Mouse (Mus musculus) limb, embryonic 14.5 days (tissue): ENCODE measurements at regions not wholly inside any gene's neighbourhood (a gene's known extent, or its start where the extent isn't known, plus 50 kb on each side); places are given as distances from the start of the nearest gene placed in this dataset.

Experiments
- ATAC-seq: fragments of 200-750 bp; cut with Nextera tagmentation; 2 replicates; pipeline ENCODE4 v1.8.0; 2017; ENCODE audit warnings: low read depth, moderate number of reproducible peaks, moderate TSS enrichment; ENCODE audit not compliant: low FRiP score
- DNase-seq: peaks from one replicate; pipeline ENCODE4 v3.0.0-alpha.2; 2015; ENCODE audit warnings: low spot score
- H3K27ac ChIP-seq: fragments of 300-500 bp; sonication (generic); replicated peaks from 2 replicates; pipeline ENCODE4 v1.5.1; 2014; ENCODE audit warnings: low read depth, mild to moderate bottlenecking, low read length, moderate library complexity, mixed read lengths
- H3K27me3 ChIP-seq: fragments of 300-500 bp; sonication (generic); 2 replicates; pipeline ENCODE4 v1.6.1; 2014; ENCODE audit warnings: low read length, mixed read lengths; ENCODE audit not compliant: control insufficient read depth, insufficient read depth
- H3K36me3 ChIP-seq: fragments of 300-500 bp; sonication (generic); 2 replicates; pipeline ENCODE4 v1.6.1; 2014; ENCODE audit warnings: mild to moderate bottlenecking, low read length, moderate library complexity, mixed read lengths; ENCODE audit not compliant: control insufficient read depth, insufficient read depth
- H3K4me1 ChIP-seq: fragments of 300-500 bp; sonication (generic); 2 replicates; pipeline ENCODE4 v1.6.1; 2014; ENCODE audit warnings: antibody characterized with exemption, low read length, mixed read lengths; ENCODE audit not compliant: control insufficient read depth, insufficient read depth
- H3K4me2 ChIP-seq: fragments of 300-500 bp; sonication (generic); replicated peaks from 2 replicates; pipeline ENCODE4 v1.6.1; 2014; ENCODE audit warnings: low read depth, mild to moderate bottlenecking, low read length, moderate library complexity; ENCODE audit not compliant: severe bottlenecking
- H3K4me3 ChIP-seq: fragments of 300-500 bp; sonication (generic); replicated peaks from 2 replicates; pipeline ENCODE4 v1.5.1; 2014; ENCODE audit warnings: low read length
- H3K9ac ChIP-seq: fragments of 300-500 bp; sonication (generic); 2 replicates; pipeline ENCODE4 v1.6.1; 2014; ENCODE audit warnings: mild to moderate bottlenecking, low read depth, low read length, moderate library complexity; ENCODE audit not compliant: severe bottlenecking
- H3K9me3 ChIP-seq: fragments of 300-500 bp; sonication (generic); 2 replicates; pipeline ENCODE4 v1.6.1; 2016; ENCODE audit warnings: low read length; ENCODE audit not compliant: control insufficient read depth
- POLR2A ChIP-seq: fragments of 200-500 bp; IDR thresholded peaks from 2 replicates; pipeline ENCODE4 v1.8.0; 2012; ENCODE audit warnings: inconsistent platforms, mild to moderate bottlenecking, moderate library complexity, borderline replicate concordance; ENCODE audit not compliant: insufficient read depth, insufficient read length; ENCODE audit errors: extremely low read depth
- WGBS: fragments of 180-500 bp; shearing (Covaris S2); extraction: QIAGEN DNeasy Blood & Tissue Kit; methylation state at CpG from one replicate; pipeline ENCODE4 v1.1.7; 2014; 5-methylcytosine and 5-hydroxymethylcytosine counted together

DNA sequence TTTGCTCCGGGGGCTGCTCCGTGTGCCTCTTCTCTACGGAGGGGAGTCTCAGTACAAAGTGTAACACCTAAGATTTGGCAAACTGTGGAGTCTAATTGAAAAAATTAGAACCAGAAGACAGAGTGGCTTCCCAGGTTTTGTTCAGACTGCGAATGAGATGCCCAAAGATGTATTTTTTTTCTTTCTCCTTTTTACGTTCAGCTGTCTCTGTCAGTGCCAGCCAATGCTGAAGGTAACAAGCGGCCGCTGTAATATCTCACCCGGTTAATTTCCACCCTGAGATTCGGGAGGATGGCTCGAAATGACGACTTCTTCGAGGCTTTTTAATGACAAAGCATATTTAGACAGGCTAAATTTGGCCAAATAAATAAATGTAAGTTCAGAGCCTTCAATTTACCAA is 101.1 kb upstream of the Armc2 start:
- no peak overlapping the region for H3K4me3 ChIP-seq
- no peak for DNase-seq
- H3K27ac ChIP-seq, result peak overlapping the region; percentile 64
- no peaks in the 10 kb centered on the region for H3K27me3 ChIP-seq
- peaks cover 41% of the 10 kb centered on the region for H3K4me1 ChIP-seq
- H3K9ac ChIP-seq, result no peak overlapping the region
- H3K9me3 ChIP-seq, result no peaks in the 10 kb centered on the region
- ATAC-seq, result no peak
- no peaks in the 10 kb centered on the region for H3K36me3 ChIP-seq
- no peak overlapping the region for H3K4me2 ChIP-seq
- TF ChIP-seq POLR2A, result no peak
- 57% methylated on average over 12 of the region's 12 CpGs for WGBS

DNA sequence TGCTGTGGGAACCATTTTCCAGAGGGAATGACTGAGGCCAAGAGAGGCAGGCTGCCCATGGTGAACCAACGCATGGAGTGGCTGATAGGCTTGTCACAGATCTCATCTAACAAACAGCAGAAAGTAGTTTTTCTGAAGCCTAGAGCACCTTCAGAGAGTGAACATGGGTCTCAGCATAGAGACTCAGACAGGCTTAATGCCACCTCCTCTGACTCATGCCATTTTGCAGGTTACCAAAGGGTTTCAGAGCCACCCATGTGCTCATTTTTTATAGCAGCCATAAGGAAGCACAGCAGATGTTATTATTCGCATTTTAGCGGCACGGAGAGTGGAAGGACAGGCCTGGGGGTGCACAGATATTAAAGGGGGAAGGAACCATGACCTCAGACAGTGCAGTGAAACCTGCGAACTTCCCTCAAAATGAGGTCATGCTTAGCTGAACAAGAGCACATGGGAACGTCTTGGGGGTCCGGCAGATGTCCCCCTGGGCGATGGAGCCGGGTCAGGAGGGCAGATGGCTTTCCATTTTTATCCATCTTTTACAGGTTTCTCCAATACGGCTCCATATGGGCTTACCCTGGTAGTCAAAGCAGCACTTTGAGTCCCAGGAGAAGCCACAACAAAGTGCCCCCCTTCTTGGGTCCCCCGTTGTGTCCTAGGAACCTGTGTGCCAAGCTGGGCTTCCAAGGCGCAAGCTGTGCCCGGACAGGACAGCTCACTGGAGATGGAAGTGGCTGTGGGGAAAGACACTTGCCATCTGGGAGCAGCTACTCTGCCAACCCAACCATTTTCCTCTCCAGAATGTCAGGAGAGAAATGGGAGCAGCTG is 100.3 kb upstream of the Armc2 start:
- no peak for TF ChIP-seq POLR2A
- Histone ChIP-seq H3K27me3 (no peaks in the 10 kb centered on the region), H3K36me3 (no peaks in the 10 kb centered on the region), H3K4me2 (no peak overlapping the region), H3K9me3 (no peaks in the 10 kb centered on the region), H3K9ac (no peak overlapping the region), H3K4me3 (no peak overlapping the region), H3K27ac (peak overlapping the region; percentile 64; the same call in 1 of the 2 replicates), H3K4me1 (peaks cover 40% of the 10 kb centered on the region)
- WGBS, result 67% methylated on average over 13 of the region's 13 CpGs
- ATAC-seq, result no peak
- no peak for DNase-seq

DNA sequence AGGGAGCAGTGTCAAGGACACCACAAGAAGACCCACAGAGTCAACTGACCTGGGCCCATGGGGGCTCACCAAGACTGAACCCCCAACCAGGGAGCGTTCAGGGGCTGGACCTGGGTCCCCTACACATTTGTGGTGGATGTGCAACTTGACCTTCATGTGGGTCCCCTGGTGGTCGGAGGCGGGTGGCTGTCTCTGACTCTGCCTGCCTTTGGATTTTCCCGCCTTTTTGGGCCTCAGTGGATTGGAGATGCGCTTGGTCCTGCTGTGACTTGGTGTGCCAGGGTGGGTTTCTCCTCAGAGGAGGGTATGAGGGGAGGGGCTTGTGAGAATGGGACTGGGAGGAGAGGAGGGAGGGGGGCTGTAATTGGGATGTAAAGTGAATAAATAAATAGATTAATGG is 99.3 kb upstream of the Armc2 start:
- 96% methylated on average over 5 of the region's 5 CpGs for WGBS
- ATAC-seq, result no peak

DNA sequence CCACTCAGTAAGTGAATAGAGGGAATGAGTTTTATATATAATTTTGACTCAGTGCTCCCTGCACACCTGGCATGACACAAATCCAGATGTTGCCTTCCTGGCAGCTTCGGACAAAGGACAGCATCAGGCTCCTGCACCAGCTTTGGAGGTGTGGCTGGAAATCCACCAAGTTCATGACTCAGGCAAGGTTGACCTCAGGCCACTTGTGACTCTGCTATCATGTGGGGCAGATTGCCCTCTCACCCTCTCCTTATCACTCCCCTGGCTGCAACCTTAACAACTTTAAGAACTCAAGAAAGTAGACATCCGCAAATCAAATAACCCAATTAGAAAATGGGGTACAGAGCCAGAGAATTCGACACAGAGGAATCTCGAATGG is 97.7 kb upstream of the Armc2 start:
- Histone ChIP-seq H3K27ac (no peak overlapping the region), H3K9me3 (no peaks in the 10 kb centered on the region), H3K4me2 (no peak overlapping the region), H3K4me1 (peaks cover 22% of the 10 kb centered on the region), H3K4me3 (no peak overlapping the region), H3K36me3 (no peaks in the 10 kb centered on the region), H3K9ac (no peak overlapping the region), H3K27me3 (no peaks in the 10 kb centered on the region)
- no peak for ATAC-seq
- no peak for TF ChIP-seq POLR2A
- 61% methylated on average over 4 of the region's 4 CpGs for WGBS
- DNase-seq, result no peak

More for the DNA sequence above, 99.3 kb upstream of the Armc2 start:
- no peaks in the 10 kb centered on the region for H3K9me3 ChIP-seq
- H3K4me2 ChIP-seq, result no peak overlapping the region
- no peaks in the 10 kb centered on the region for H3K36me3 ChIP-seq
- DNase-seq, result no peak
- H3K27me3 ChIP-seq, result no peaks in the 10 kb centered on the region
- no peak overlapping the region for H3K27ac ChIP-seq
- no peak overlapping the region for H3K4me3 ChIP-seq
- no peak for TF ChIP-seq POLR2A
- no peak overlapping the region for H3K9ac ChIP-seq
- peaks cover 31% of the 10 kb centered on the region for H3K4me1 ChIP-seq

DNA sequence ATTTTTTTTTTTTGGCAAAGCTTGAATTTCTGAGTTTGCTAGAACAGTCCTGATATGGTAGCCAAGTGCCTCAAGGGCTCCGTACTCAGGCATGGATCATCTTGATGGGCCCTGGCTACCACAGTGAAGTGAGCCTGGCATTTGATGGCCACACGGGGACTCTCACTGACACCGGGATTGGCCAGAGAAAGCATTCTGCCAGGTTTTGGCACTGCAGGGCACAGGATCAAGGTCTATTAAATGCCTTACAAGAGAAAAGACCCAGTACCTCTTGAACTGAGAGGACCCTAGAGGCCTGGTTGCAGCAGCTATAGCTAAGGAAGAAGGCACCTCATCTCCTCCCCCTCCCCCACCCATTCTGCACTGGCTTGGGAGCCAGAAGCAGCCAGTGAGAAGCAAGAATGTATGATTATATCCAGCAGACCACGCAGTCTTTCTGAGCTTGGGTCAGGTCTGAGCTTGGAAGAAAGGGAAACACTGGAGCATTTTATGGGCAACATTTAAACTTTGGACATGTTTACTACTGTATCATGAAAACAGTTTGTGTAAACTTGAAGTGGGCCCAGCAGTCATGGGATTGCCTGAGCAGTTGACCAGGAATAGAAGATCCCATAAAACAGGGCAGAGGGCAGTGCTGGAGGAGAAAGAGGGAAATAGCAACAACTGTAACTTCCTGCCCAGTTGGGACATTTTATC is 97.1 kb upstream of the Armc2 start:
- no peaks in the 10 kb centered on the region for H3K9me3 ChIP-seq
- no peak for ATAC-seq
- H3K4me1 ChIP-seq, result peaks cover 22% of the 10 kb centered on the region
- H3K4me3 ChIP-seq, result no peak overlapping the region
- H3K27me3 ChIP-seq, result no peaks in the 10 kb centered on the region
- H3K9ac ChIP-seq, result no peak overlapping the region
- 48% methylated on average over 4 of the region's 4 CpGs for WGBS
- no peak overlapping the region for H3K4me2 ChIP-seq
- no peak for DNase-seq
- H3K36me3 ChIP-seq, result no peaks in the 10 kb centered on the region
- H3K27ac ChIP-seq, result no peak overlapping the region
- TF ChIP-seq POLR2A, result no peak
